Mouse (Mus musculus): ENCODE results near the gene Sowahb.
"Not testable (repeated sequence)": the region's sequence is repeated elsewhere in the genome, so short reads cannot be mapped to it uniquely, and the experiment has no call there.

Sowahb gene

GRCm38 (mm10) chr5:93042831-93043687 lies 1.8 kb downstream of the Sowahb start:
- peak in 1 of 2 experiments; percentile 42 for DNase-seq

- peak in 1 of 2 experiments; percentile 36 for DNase-seq
These were observed 2.8 kb downstream of the Sowahb start for GRCm38 (mm10) chr5:93042031-93042430.

- DNase-seq: no peak
These were observed 3.5 kb downstream of the Sowahb start for GRCm38 (mm10) chr5:93041276-93041675.

GRCm38 (mm10) chr5:93040095-93040494 lies 4.7 kb downstream of the Sowahb start:
- no peak for DNase-seq

GRCm38 (mm10) chr5:93036254-93036653 lies 8.6 kb downstream of the Sowahb start:
- DNase-seq: no peak

GRCm38 (mm10) chr5:93035285-93035684 lies 9.5 kb downstream of the Sowahb start:
- no peak for DNase-seq

- DNase-seq: no peak
These were observed 11.5 kb downstream of the Sowahb start for GRCm38 (mm10) chr5:93033087-93033870.

GRCm38 (mm10) chr5:93032621-93033020 lies 12.2 kb downstream of the Sowahb start:
- no peak for DNase-seq

- no peak for DNase-seq
These were observed 14.0 kb downstream of the Sowahb start for GRCm38 (mm10) chr5:93030869-93031268.

GRCm38 (mm10) chr5:93030411-93030810 lies 14.4 kb downstream of the Sowahb start:
- DNase-seq: no peak

- DNase-seq: no peak
These were observed 17.6 kb downstream of the Sowahb start for GRCm38 (mm10) chr5:93027120-93027675.

- no peak for DNase-seq
These were observed 18.2 kb downstream of the Sowahb start for GRCm38 (mm10) chr5:93026437-93027119.

- no peak for DNase-seq
These were observed 20.0 kb downstream of the Sowahb start for GRCm38 (mm10) chr5:93024754-93025280.

GRCm38 (mm10) chr5:93022126-93022797 lies 22.6 kb downstream of the Sowahb start:
- DNase-seq: no peak

GRCm38 (mm10) chr5:93020024-93020666 lies 24.7 kb downstream of the Sowahb start:
- no peak for DNase-seq

- DNase-seq: not testable (repeated sequence)
These were observed 25.6 kb downstream of the Sowahb start for GRCm38 (mm10) chr5:93019207-93019606.

GRCm38 (mm10) chr5:93017678-93018077 lies 27.1 kb downstream of the Sowahb start:
- no peak for DNase-seq

GRCm38 (mm10) chr5:93008256-93008655 lies 36.6 kb downstream of the Sowahb start:
- DNase-seq: no peak

- DNase-seq: no peak
These were observed 38.9 kb downstream of the Sowahb start for GRCm38 (mm10) chr5:93005815-93006341.

GRCm38 (mm10) chr5:93005229-93005814 lies 39.5 kb downstream of the Sowahb start:
- DNase-seq: no peak

- DNase-seq: no peak
These were observed 42.2 kb downstream of the Sowahb start for GRCm38 (mm10) chr5:93002615-93003014.
